Mouse (Mus musculus): ENCODE measurements at regions not wholly inside any gene's neighbourhood (a gene's known extent, or its start where the extent isn't known, plus 50 kb on each side); places are given as distances from the start of the nearest gene placed in this dataset.

DNA sequence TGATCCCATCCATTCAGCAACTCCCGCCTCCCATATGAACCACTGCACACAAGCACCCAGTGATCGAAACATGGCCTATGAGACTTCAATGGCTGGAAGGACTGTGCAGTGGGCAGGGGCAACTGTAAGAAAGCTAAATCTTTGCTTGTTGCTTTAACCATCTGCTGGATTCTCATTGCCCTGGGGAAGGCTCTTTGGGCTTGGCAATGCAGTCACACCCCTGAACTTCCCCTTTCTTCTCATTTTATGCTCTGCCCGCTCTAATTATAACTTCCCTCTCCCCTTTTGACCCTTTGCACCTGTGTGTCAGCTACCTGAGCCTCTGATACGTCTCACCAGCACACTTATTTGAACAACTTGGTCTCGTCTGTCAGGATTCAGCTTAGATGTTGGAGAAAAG is 70.6 kb downstream of the S1pr1 start:
- in situ Hi-C loops (cut with MboI; ENCODE audit: low pct_ligation_motif_present, low pct_unique_long_range_greater_than_20kb, low sequenced_read_pairs): loop anchor here (25.0 kb wide), 1 partner anchor 107 kb away; no protein-coding TSS in a partner anchor
- H3K27ac ChIP-seq (ENCODE audit: insufficient read depth, low read depth): peak overlapping the region; percentile 65

GRCm38 (mm10) chr3:115642846-115643260 is 72.0 kb downstream of the S1pr1 start:
- peaks cover 15 to 46% of the 10 kb centered on the region in 2 experiments for H3K4me1 ChIP-seq (ENCODE audit: control insufficient read depth in 1 of 2, insufficient read depth in 2 of 2)
- H3K79me2 ChIP-seq (replicated peaks; ENCODE audit: control insufficient read depth, extremely low read depth, insufficient read depth, poor library complexity, severe bottlenecking): no peaks in the 10 kb centered on the region
- no peak overlapping the region for H3K27ac ChIP-seq (ENCODE audit: insufficient read depth, low read depth)
- in situ Hi-C loops (cut with MboI; ENCODE audit: low pct_ligation_motif_present, low pct_unique_long_range_greater_than_20kb, low sequenced_read_pairs) (loop anchor here (25.0 kb wide), 1 partner anchor 106 kb away; no protein-coding TSS in a partner anchor), dilution Hi-C loops (cut with MboI; ENCODE audit: extremely low pct_ligation_motif_present, extremely low pct_unique_long_range_greater_than_20kb, low sequenced_read_pairs) (no loop called here)
- no peaks in the 10 kb centered on the region for H3K27me3 ChIP-seq (replicated peaks)
- peak overlapping the region; percentile 13; the same call in 1 of the 2 replicates for H3K9ac ChIP-seq (ENCODE audit: insufficient read depth, low read depth)
- no peaks in the 10 kb centered on the region for H3K36me3 ChIP-seq (replicated peaks in 1 of 2; ENCODE audit: control insufficient read depth in 1 of 2, insufficient read depth in 1 of 2, low read length in 1 of 2)
- peak; percentile 91 for DNase-seq (ENCODE audit: extremely low read depth)
- H3K4me3 ChIP-seq (replicated peaks in 1 of 3; ENCODE audit: low read depth in 2 of 3, low read length in 2 of 3, poor library complexity in 1 of 3): peak overlapping the region in 2 of 3 experiments; percentile 24 to 42
- no peaks in the 10 kb centered on the region for H3K9me3 ChIP-seq (replicated peaks; ENCODE audit: low read length)
- H3K4me2 ChIP-seq (ENCODE audit: insufficient read depth, low read depth, poor library complexity, severe bottlenecking): peak overlapping the region; percentile 79
- TF ChIP-seq SMC3 (IDR thresholded peaks at IDR 0.05; ENCODE audit: low read depth, low read length) (peak; percentile 29; the same call in 1 of the 2 replicates), E2F4 (IDR thresholded peaks at IDR 0.05; ENCODE audit: insufficient replicate concordance, low read depth, low read length) (no peak), NRF1 (IDR thresholded peaks at IDR 0.05; ENCODE audit: low read depth, low read length) (no peak), MYC (IDR thresholded peaks at IDR 0.05; ENCODE audit: low read depth, low read length) (no peak), ZNF384 (IDR thresholded peaks at IDR 0.05; ENCODE audit: low read depth, low read length) (no peak), BHLHE40 (IDR thresholded peaks at IDR 0.05; ENCODE audit: low read depth, low read length) (peak; percentile 26; the same call in 1 of the 2 replicates), ZMIZ1 (IDR thresholded peaks at IDR 0.05; ENCODE audit: low read depth, low read length) (no peak), UBTF (IDR thresholded peaks at IDR 0.05; ENCODE audit: low read depth, low read length) (no peak), ZC3H11A (IDR thresholded peaks at IDR 0.05; ENCODE audit: low read depth, low read length) (no peak), MAZ (IDR thresholded peaks at IDR 0.05; ENCODE audit: low read depth, low read length) (no peak), MAX (IDR thresholded peaks at IDR 0.05; ENCODE audit: low read length) (no peak), GABPA (IDR thresholded peaks at IDR 0.05; ENCODE audit: insufficient replicate concordance, low read depth, low read length) (no peak), USF1 (IDR thresholded peaks at IDR 0.05; ENCODE audit: low read depth, low read length) (no peak), JUND (conservative IDR thresholded peaks at IDR 0.05; ENCODE audit: low read depth, low read length) (peak; percentile 35; the same call in 1 of the 2 replicates), CHD2 (IDR thresholded peaks at IDR 0.05; ENCODE audit: low read length) (no peak), POLR2A (IDR thresholded peaks at IDR 0.05; ENCODE audit: low read depth, low read length) (peak; percentile 51), MAFK (IDR thresholded peaks at IDR 0.05; ENCODE audit: insufficient replicate concordance, low read length) (peak; percentile 52), ZKSCAN1 (IDR thresholded peaks at IDR 0.05; ENCODE audit: borderline replicate concordance, low read depth, low read length) (no peak), KAT2A (IDR thresholded peaks at IDR 0.05; ENCODE audit: insufficient replicate concordance, low read length) (no peak), HCFC1 (IDR thresholded peaks at IDR 0.05; ENCODE audit: low read depth, low read length) (peak; percentile 57), MXI1 (IDR thresholded peaks at IDR 0.05; ENCODE audit: low read depth, low read length) (0 out of 2 replicates have a peak, but pooled peaks have one; percentile 20), ELF1 (IDR thresholded peaks at IDR 0.05; ENCODE audit: low read depth, low read length) (peak; percentile 66), RCOR1 (conservative IDR thresholded peaks at IDR 0.05; ENCODE audit: low read depth, low read length) (no peak), IRF4 (IDR thresholded peaks at IDR 0.05; ENCODE audit: low read depth, low read length) (peak; percentile 54; the same call in 1 of the 2 replicates), RAD21 (IDR thresholded peaks at IDR 0.05; ENCODE audit: low read depth, low read length) (peak; percentile 43), CHD1 (IDR thresholded peaks at IDR 0.05; ENCODE audit: low read depth, low read length) (no peak), PAX5 (IDR thresholded peaks at IDR 0.05; ENCODE audit: low read length) (no peak)

More for the DNA sequence above, 70.6 kb downstream of the S1pr1 start:
- Histone ChIP-seq H3K79me2 (replicated peaks; ENCODE audit: control insufficient read depth, extremely low read depth, insufficient read depth, poor library complexity, severe bottlenecking) (no peaks in the 10 kb centered on the region), H3K4me3 (replicated peaks in 1 of 3; ENCODE audit: low read depth in 2 of 3, low read length in 2 of 3, poor library complexity in 1 of 3) (peak overlapping the region in 1 of 3 experiments; percentile 15), H3K9ac (ENCODE audit: insufficient read depth, low read depth) (no peak overlapping the region), H3K9me3 (replicated peaks; ENCODE audit: low read length) (no peaks in the 10 kb centered on the region), H3K27me3 (replicated peaks) (no peaks in the 10 kb centered on the region), H3K4me1 (ENCODE audit: control insufficient read depth in 1 of 2, insufficient read depth in 2 of 2) (peaks cover 15 to 46% of the 10 kb centered on the region in 2 experiments), H3K4me2 (ENCODE audit: insufficient read depth, low read depth, poor library complexity, severe bottlenecking) (peak overlapping the region; percentile 17; the same call in 1 of the 2 replicates), H3K36me3 (replicated peaks in 1 of 2; ENCODE audit: control insufficient read depth in 1 of 2, insufficient read depth in 1 of 2, low read length in 1 of 2) (no peaks in the 10 kb centered on the region)
- TF ChIP-seq SMC3 (IDR thresholded peaks at IDR 0.05; ENCODE audit: low read depth, low read length): no peak; the same call in 1 of the 2 replicates
- peak; percentile 1; the same call in 1 of the 2 replicates for TF ChIP-seq MAFK (IDR thresholded peaks at IDR 0.05; ENCODE audit: insufficient replicate concordance, low read length)
- peak; percentile 40; the same call in 1 of the 2 replicates for TF ChIP-seq IRF4 (IDR thresholded peaks at IDR 0.05; ENCODE audit: low read depth, low read length)
- TF ChIP-seq ETS1 (conservative IDR thresholded peaks at IDR 0.05; ENCODE audit: low read depth, low read length): peak; percentile 63; the same call in 1 of the 2 replicates
- peak; percentile 93 for TF ChIP-seq MEF2A (IDR thresholded peaks at IDR 0.05; ENCODE audit: borderline replicate concordance, low read depth, low read length)
- TF ChIP-seq JUN (IDR thresholded peaks at IDR 0.05; ENCODE audit: insufficient read depth, low read depth, low read length): no peak
- no peak for TF ChIP-seq ELF1 (IDR thresholded peaks at IDR 0.05; ENCODE audit: low read depth, low read length)
- no peak for TF ChIP-seq MAX (IDR thresholded peaks at IDR 0.05; ENCODE audit: low read length)
- TF ChIP-seq ZC3H11A (IDR thresholded peaks at IDR 0.05; ENCODE audit: low read depth, low read length): no peak
- peak; percentile 75; the same call in 1 of the 2 replicates for TF ChIP-seq TCF12 (IDR thresholded peaks at IDR 0.05; ENCODE audit: low read depth, low read length)
- TF ChIP-seq BHLHE40 (IDR thresholded peaks at IDR 0.05; ENCODE audit: low read depth, low read length): peak; percentile 64
- TF ChIP-seq EP300 (IDR thresholded peaks at IDR 0.05; ENCODE audit: low read length): peak; percentile 77
- TF ChIP-seq E2F4 (IDR thresholded peaks at IDR 0.05; ENCODE audit: insufficient replicate concordance, low read depth, low read length): no peak
- peak; percentile 13; the same call in 1 of the 2 replicates for TF ChIP-seq MYC (IDR thresholded peaks at IDR 0.05; ENCODE audit: low read depth, low read length)
- no peak for TF ChIP-seq CHD2 (IDR thresholded peaks at IDR 0.05; ENCODE audit: low read length)
- dilution Hi-C loops (cut with MboI; ENCODE audit: extremely low pct_ligation_motif_present, extremely low pct_unique_long_range_greater_than_20kb, low sequenced_read_pairs): no loop called here
- peak; percentile 87 for DNase-seq (ENCODE audit: extremely low read depth)

Data from CH12.LX (cell line).